Mouse (Mus musculus) neural tube, embryonic 11.5 days (tissue): ENCODE data around the gene Efnb2. TPM values are rescaled to one million over a fixed set of nuclear protein-coding genes. Genes with fewer than 3 reads are reported as not detected.

ENCODE experiments used
- ATAC-seq: fragments of 200-750 bp; cut with Nextera tagmentation; 2 replicates; pipeline ENCODE4 v1.8.0; 2017; ENCODE audit warnings: moderate number of reproducible peaks, mild to moderate bottlenecking, moderate TSS enrichment, moderate library complexity; ENCODE audit not compliant: insufficient read depth, low FRiP score, low TSS enrichment
- DNase-seq: peaks from one replicate; pipeline ENCODE4 v3.0.0-alpha.2; 2015; ENCODE audit warnings: low spot score
- H3K27ac ChIP-seq: fragments of 300-500 bp; sonication (generic); 2 replicates; pipeline ENCODE4 v1.5.1; 2014; ENCODE audit warnings: low read depth, mild to moderate bottlenecking, low read length
- H3K27me3 ChIP-seq: fragments of 300-500 bp; sonication (generic); 2 replicates; pipeline ENCODE4 v1.6.1; 2014; ENCODE audit warnings: mild to moderate bottlenecking, low read length, mixed read lengths; ENCODE audit not compliant: control insufficient read depth, insufficient read depth
- H3K36me3 ChIP-seq: fragments of 300-500 bp; sonication (generic); 2 replicates; pipeline ENCODE4 v1.6.1; 2014; ENCODE audit warnings: mild to moderate bottlenecking, low read length, moderate library complexity, mixed read lengths; ENCODE audit not compliant: control insufficient read depth, insufficient read depth
- H3K4me1 ChIP-seq: fragments of 300-500 bp; sonication (generic); 2 replicates; pipeline ENCODE4 v1.6.1; 2014; ENCODE audit warnings: low read length, mixed read lengths; ENCODE audit not compliant: control insufficient read depth, insufficient read depth
- H3K4me2 ChIP-seq: fragments of 300-500 bp; sonication (generic); 2 replicates; pipeline ENCODE4 v1.6.1; 2014; ENCODE audit warnings: low read depth, mild to moderate bottlenecking, moderate library complexity
- H3K4me3 ChIP-seq: fragments of 300-500 bp; sonication (generic); 2 replicates; pipeline ENCODE4 v1.5.1; 2014; ENCODE audit warnings: low read depth, low read length
- H3K9ac ChIP-seq: fragments of 300-500 bp; sonication (generic); 2 replicates; pipeline ENCODE4 v1.6.1; 2014; ENCODE audit warnings: mild to moderate bottlenecking, low read length
- H3K9me3 ChIP-seq: fragments of 300-500 bp; sonication (generic); 2 replicates; pipeline ENCODE4 v1.6.1; 2016; ENCODE audit warnings: low read length; ENCODE audit not compliant: control insufficient read depth
- WGBS: fragments of 180-500 bp; shearing (Covaris S2); extraction: QIAGEN DNeasy Blood & Tissue Kit; methylation state at CpG from one replicate; pipeline ENCODE4 v1.1.7; 2014; 5-methylcytosine and 5-hydroxymethylcytosine counted together
- polyA plus RNA-seq: library from polyadenylated mRNA; unstranded; fragments of >200 nt; fragmentation: Nextera tagmentation; extraction: Ambion mirVana; gene quantifications from 2 replicates; pipeline ENCODE4 v1.2.1, GENCODE M21; 2014

Efnb2 gene
- polyA plus RNA-seq, 1 experiment from 2014 or later, result 37.9 TPM

GRCm38 (mm10) chr8:8685517-8685916, 24.5 kb upstream of the Efnb2 start:
- ATAC-seq (no peak), DNase-seq (no peak)
- no peak overlapping the region for H3K27ac ChIP-seq
- H3K4me2 ChIP-seq, result no peak overlapping the region
- no peaks in the 10 kb centered on the region for H3K27me3 ChIP-seq
- H3K9ac ChIP-seq, result no peak overlapping the region
- 88% methylated on average over 2 of the region's 2 CpGs for WGBS
- H3K4me1 ChIP-seq, result peaks cover 18% of the 10 kb centered on the region
- H3K9me3 ChIP-seq, result no peaks in the 10 kb centered on the region
- H3K4me3 ChIP-seq, result no peak overlapping the region
- H3K36me3 ChIP-seq, result 0 out of 2 replicates have a peak, but pooled peaks cover under 1% of the 10 kb centered on the region

DNA sequence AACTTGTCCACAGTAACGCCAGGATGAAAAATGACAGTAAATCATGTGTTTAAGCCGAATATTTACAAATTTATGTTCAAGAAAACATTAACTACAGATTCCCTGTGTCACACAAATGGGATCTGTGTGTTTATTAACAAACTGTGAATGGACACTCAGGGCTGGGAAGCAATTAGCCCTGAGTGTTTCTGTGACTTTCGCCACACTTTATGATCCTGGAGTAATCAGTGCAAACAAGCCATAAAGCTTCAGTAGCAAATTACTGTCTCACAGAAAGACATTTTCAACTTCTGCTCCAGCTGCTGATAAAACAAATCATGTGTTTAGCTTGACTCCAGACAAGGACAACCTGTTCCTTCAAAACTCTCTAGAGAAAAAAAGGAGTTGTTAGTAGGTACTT, 21.7 kb upstream of the Efnb2 start:
- no peaks in the 10 kb centered on the region for H3K27me3 ChIP-seq
- H3K27ac ChIP-seq, result no peak overlapping the region
- DNase-seq (no peak), ATAC-seq (no peak)
- no peak overlapping the region for H3K4me2 ChIP-seq
- no peak overlapping the region for H3K4me3 ChIP-seq
- H3K9ac ChIP-seq, result no peak overlapping the region
- peaks cover 6% of the 10 kb centered on the region; the same call in 1 of the 2 replicates for H3K4me1 ChIP-seq
- H3K36me3 ChIP-seq, result 0 out of 2 replicates have a peak, but pooled peaks cover 2% of the 10 kb centered on the region
- no peaks in the 10 kb centered on the region for H3K9me3 ChIP-seq
- 72% methylated on average over 3 of the region's 3 CpGs for WGBS

DNA sequence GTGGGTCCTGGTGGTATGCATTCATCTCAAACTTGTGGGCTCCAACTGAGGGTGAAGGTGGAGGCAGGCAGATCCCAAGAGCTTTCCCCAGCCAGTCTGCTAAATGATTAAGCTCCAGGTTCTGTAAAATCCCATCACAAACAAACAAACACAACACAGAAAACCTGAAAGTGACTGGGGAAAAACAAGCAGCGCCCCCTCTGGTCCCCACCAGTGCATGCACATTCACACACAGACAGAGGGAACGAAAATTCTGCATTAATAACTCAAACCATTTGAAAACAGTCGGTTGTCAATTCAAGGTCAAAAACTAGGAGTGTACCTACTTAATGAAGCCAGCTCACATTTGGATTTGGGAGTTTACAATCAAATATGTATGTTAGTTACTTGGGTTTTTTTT, 17.2 kb upstream of the Efnb2 start:
- no peaks in the 10 kb centered on the region for H3K27me3 ChIP-seq
- DNase-seq (no peak), ATAC-seq (no peak)
- H3K9me3 ChIP-seq, result no peaks in the 10 kb centered on the region
- H3K4me2 ChIP-seq, result no peak overlapping the region
- 0 out of 2 replicates have a peak, but pooled peaks cover 4% of the 10 kb centered on the region for H3K36me3 ChIP-seq
- H3K4me3 ChIP-seq, result no peak overlapping the region
- H3K27ac ChIP-seq, result no peak overlapping the region
- no peak overlapping the region for H3K9ac ChIP-seq
- no peaks in the 10 kb centered on the region for H3K4me1 ChIP-seq
- WGBS, result 86% methylated on average over 3 of the region's 3 CpGs

DNA sequence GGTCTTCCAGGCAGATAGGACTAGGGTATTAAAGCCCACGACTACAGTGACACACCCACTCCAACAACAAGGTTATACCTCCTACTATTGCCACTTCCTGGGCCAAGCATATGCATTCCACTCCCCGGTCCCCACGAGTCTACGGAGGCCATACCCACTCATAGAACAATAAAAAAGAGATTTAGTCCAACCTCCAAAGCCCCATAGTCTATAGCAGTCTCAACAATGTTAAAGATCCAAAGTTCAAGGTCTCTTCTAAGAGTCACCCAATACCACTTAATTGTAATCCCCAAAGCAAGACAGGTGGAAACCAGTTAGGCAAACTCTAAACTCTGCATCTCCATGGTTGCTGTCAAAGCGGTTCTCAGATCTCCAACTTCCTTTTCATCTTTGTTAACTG, 13.8 kb upstream of the Efnb2 start:
- H3K4me1 ChIP-seq, result no peaks in the 10 kb centered on the region
- H3K9me3 ChIP-seq, result no peaks in the 10 kb centered on the region
- H3K36me3 ChIP-seq, result 0 out of 2 replicates have a peak, but pooled peaks cover 4% of the 10 kb centered on the region
- ATAC-seq (no peak), DNase-seq (no peak)
- WGBS, result 89% methylated on average over 5 of the region's 5 CpGs
- H3K4me2 ChIP-seq, result no peak overlapping the region
- H3K27ac ChIP-seq, result no peak overlapping the region
- no peaks in the 10 kb centered on the region for H3K27me3 ChIP-seq
- no peak overlapping the region for H3K9ac ChIP-seq
- H3K4me3 ChIP-seq, result no peak overlapping the region

- H3K9me3 ChIP-seq, result no peaks in the 10 kb centered on the region
- H3K4me3 ChIP-seq, result peak overlapping the region; percentile 98
- ATAC-seq (peak; percentile 0; the same call in 1 of the 2 replicates), DNase-seq (peak; percentile 95)
- H3K4me1 ChIP-seq, result peaks cover 4% of the 10 kb centered on the region; the same call in 1 of the 2 replicates
- H3K36me3 ChIP-seq, result no peaks in the 10 kb centered on the region; the same call in 1 of the 2 replicates
- WGBS, result under 1% methylated on average over 23 of the region's 23 CpGs
- peak overlapping the region; percentile 96 for H3K9ac ChIP-seq
- H3K27ac ChIP-seq, result peak overlapping the region; percentile 65
- H3K27me3 ChIP-seq, result no peaks in the 10 kb centered on the region
- H3K4me2 ChIP-seq, result peak overlapping the region; percentile 87
Observed at GRCm38 (mm10) chr8:8661759-8662138, 707 bp upstream of the Efnb2 start.

GRCm38 (mm10) chr8:8660307-8661098, 539 bp downstream of the Efnb2 start:
- Histone ChIP-seq H3K9me3 (no peaks in the 10 kb centered on the region), H3K27me3 (no peaks in the 10 kb centered on the region), H3K9ac (peak overlapping the region; percentile 96), H3K4me2 (peak overlapping the region; percentile 87), H3K27ac (peak overlapping the region; percentile 91), H3K36me3 (no peaks in the 10 kb centered on the region; the same call in 1 of the 2 replicates), H3K4me3 (peak overlapping the region; percentile 98), H3K4me1 (peaks cover 10% of the 10 kb centered on the region)
- ATAC-seq (peak; percentile 33; the same call in 1 of the 2 replicates), DNase-seq (no peak)
- under 1% methylated on average over 87 of the region's 88 CpGs for WGBS

DNA sequence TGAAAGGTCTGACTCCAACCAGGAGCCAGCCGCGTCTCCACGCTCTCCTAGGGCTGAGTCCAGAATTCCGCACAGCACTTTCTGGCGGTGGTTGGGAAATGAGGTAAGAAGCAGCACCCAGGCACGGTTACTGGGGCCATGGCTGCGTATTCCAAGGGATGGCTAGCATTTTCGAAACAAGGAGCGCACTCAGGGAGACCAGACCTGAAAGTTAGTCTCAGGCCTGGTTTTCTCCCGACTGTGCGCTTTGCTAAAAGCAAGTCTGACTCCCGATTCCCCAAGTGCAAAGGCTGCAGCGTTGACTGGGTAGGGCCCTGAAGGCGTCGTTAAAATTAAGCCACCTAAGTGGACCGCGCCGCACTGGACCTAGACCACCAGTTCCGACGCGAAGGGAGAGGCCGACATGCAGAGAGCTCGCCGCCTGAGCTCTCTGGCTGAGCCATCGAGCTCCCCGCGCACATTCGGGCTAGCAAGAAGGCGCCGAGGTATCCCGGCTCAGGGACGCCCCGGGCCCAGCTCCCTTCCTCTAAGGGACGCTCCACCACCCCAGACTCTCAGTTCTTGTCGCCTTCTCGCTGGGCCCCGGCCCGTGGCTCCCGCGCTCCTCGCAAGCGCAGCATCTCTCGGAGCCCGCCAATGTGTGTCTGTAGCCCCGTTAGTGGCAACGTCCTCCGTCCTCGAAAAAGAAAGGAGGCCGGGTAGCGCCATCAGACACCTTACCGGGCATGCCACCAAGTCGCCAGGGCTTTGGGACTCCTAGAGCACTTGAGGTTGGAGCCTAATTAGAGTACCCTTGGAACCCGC, 1.3 kb downstream of the Efnb2 start:
- no peak for ATAC-seq
- Histone ChIP-seq H3K27me3 (no peaks in the 10 kb centered on the region), H3K4me1 (peaks cover 18% of the 10 kb centered on the region), H3K36me3 (no peaks in the 10 kb centered on the region; the same call in 1 of the 2 replicates), H3K27ac (peak overlapping the region; percentile 68), H3K4me2 (peak overlapping the region; percentile 87), H3K9me3 (no peaks in the 10 kb centered on the region), H3K9ac (peak overlapping the region; percentile 96), H3K4me3 (peak overlapping the region; percentile 98)
- under 1% methylated on average over 53 of the region's 53 CpGs for WGBS
- DNase-seq, result peak; percentile 63

GRCm38 (mm10) chr8:8658426-8659224, 2.4 kb downstream of the Efnb2 start:
- Histone ChIP-seq H3K27ac (peak overlapping the region; percentile 68; the same call in 1 of the 2 replicates), H3K4me1 (peaks cover 27% of the 10 kb centered on the region), H3K4me3 (peak overlapping the region; percentile 98), H3K9me3 (no peaks in the 10 kb centered on the region), H3K9ac (peak overlapping the region; percentile 96), H3K36me3 (no peaks in the 10 kb centered on the region), H3K27me3 (no peaks in the 10 kb centered on the region), H3K4me2 (peak overlapping the region; percentile 87)
- 3% methylated on average over 19 of the region's 19 CpGs for WGBS
- peak; percentile 91 for DNase-seq
- ATAC-seq, result peak; percentile 38
